Mouse (Mus musculus): ENCODE measurements around the gene Hba-x. TPM values are rescaled to one million over a fixed set of nuclear protein-coding genes. Genes with fewer than 3 reads are reported as not detected.

The Hba-x gene
- total RNA-seq, 2 experiments from 2014 or later, result not detected

- peak overlapping the region; percentile 81; the same call in 1 of the 2 replicates for H3K27ac ChIP-seq
- no peak for DNase-seq (ENCODE audit: extremely low spot score in 1 of 2, low spot score in 2 of 2)
- no peak for TF ChIP-seq CTCF (IDR thresholded peaks at IDR 0.05)
- intact Hi-C loops (cut with DNase I), result no loop called here
- H3K4me3 ChIP-seq, result no peak overlapping the region
Observed at GRCm38 (mm10) chr11:32237411-32237795, 38.8 kb upstream of the Hba-x start.

GRCm38 (mm10) chr11:32238093-32238860, 37.9 kb upstream of the Hba-x start:
- peak overlapping the region; percentile 81 for H3K27ac ChIP-seq
- no peak; the same call in none of the 2 replicates for TF ChIP-seq CTCF (IDR thresholded peaks at IDR 0.05)

GRCm38 (mm10) chr11:32241391-32241790, 34.8 kb upstream of the Hba-x start:
- H3K27ac ChIP-seq, result no peak overlapping the region
- intact Hi-C loops (cut with DNase I), result no loop called here
- H3K4me3 ChIP-seq, result no peak overlapping the region
- DNase-seq (ENCODE audit: extremely low spot score in 1 of 2, low spot score in 2 of 2), result no peak
- no peak for TF ChIP-seq CTCF (IDR thresholded peaks at IDR 0.05)

More at GRCm38 (mm10) chr11:32238093-32238860, 37.9 kb upstream of the Hba-x start:
- intact Hi-C loops (cut with DNase I), result loop anchor here (1.0 kb wide), 2 partner anchors 21 to 56 kb away; no protein-coding TSS in a partner anchor
- no peak overlapping the region for H3K4me3 ChIP-seq
- peak; percentile 72 to 77 for DNase-seq (ENCODE audit: extremely low spot score in 1 of 2, low spot score in 2 of 2)

GRCm38 (mm10) chr11:32242209-32242608, 34.0 kb upstream of the Hba-x start:
- no peak for DNase-seq (ENCODE audit: extremely low spot score in 1 of 2, low spot score in 2 of 2)
- H3K27ac ChIP-seq, result peak overlapping the region; percentile 68; the same call in 1 of the 2 replicates
- H3K4me3 ChIP-seq, result no peak overlapping the region
- TF ChIP-seq CTCF (IDR thresholded peaks at IDR 0.05), result no peak
- intact Hi-C loops (cut with DNase I), result no loop called here

- no peak for TF ChIP-seq CTCF (IDR thresholded peaks at IDR 0.05)
- no peak for DNase-seq (ENCODE audit: extremely low spot score in 1 of 2, low spot score in 2 of 2)
- Histone ChIP-seq H3K27ac (peak overlapping the region; percentile 68), H3K4me3 (no peak overlapping the region)
- intact Hi-C loops (cut with DNase I), result no loop called here
Observed at GRCm38 (mm10) chr11:32243205-32243955, 32.8 kb upstream of the Hba-x start.

- TF ChIP-seq CTCF (IDR thresholded peaks at IDR 0.05), result no peak
- Histone ChIP-seq H3K27ac (peak overlapping the region; percentile 68), H3K4me3 (no peak overlapping the region)
- no peak for DNase-seq (ENCODE audit: extremely low spot score in 1 of 2, low spot score in 2 of 2)
- intact Hi-C loops (cut with DNase I), result no loop called here
Observed at GRCm38 (mm10) chr11:32244064-32244463, 32.1 kb upstream of the Hba-x start.

- DNase-seq (ENCODE audit: extremely low spot score in 1 of 2, low spot score in 2 of 2), result no peak
- TF ChIP-seq CTCF (IDR thresholded peaks at IDR 0.05), result no peak
- intact Hi-C loops (cut with DNase I), result no loop called here
- H3K4me3 ChIP-seq, result no peak overlapping the region
- peak overlapping the region; percentile 68 for H3K27ac ChIP-seq
Observed at GRCm38 (mm10) chr11:32244617-32245016, 31.6 kb upstream of the Hba-x start.

- no peak for DNase-seq (ENCODE audit: extremely low spot score in 1 of 2, low spot score in 2 of 2)
- Histone ChIP-seq H3K4me3 (no peak overlapping the region), H3K27ac (peak overlapping the region; percentile 68)
- TF ChIP-seq CTCF (IDR thresholded peaks at IDR 0.05), result no peak
- intact Hi-C loops (cut with DNase I), result no loop called here
Observed at GRCm38 (mm10) chr11:32245614-32246013, 30.6 kb upstream of the Hba-x start.

GRCm38 (mm10) chr11:32247068-32247467, 29.1 kb upstream of the Hba-x start:
- no peak overlapping the region for H3K27ac ChIP-seq
- TF ChIP-seq CTCF (IDR thresholded peaks at IDR 0.05), result peak; percentile 37
- intact Hi-C loops (cut with DNase I), result no loop called here
- no peak overlapping the region for H3K4me3 ChIP-seq
- DNase-seq (ENCODE audit: extremely low spot score in 1 of 2, low spot score in 2 of 2), result no peak

GRCm38 (mm10) chr11:32248350-32248749, 27.9 kb upstream of the Hba-x start:
- no peak for DNase-seq (ENCODE audit: extremely low spot score in 1 of 2, low spot score in 2 of 2)
- H3K27ac ChIP-seq, result no peak overlapping the region

GRCm38 (mm10) chr11:32250880-32251763, 25.1 kb upstream of the Hba-x start:
- Histone ChIP-seq H3K4me3 (no peak overlapping the region), H3K27ac (no peak overlapping the region)
- no peak for DNase-seq (ENCODE audit: extremely low spot score in 1 of 2, low spot score in 2 of 2)
- TF ChIP-seq CTCF (IDR thresholded peaks at IDR 0.05), result no peak
- intact Hi-C loops (cut with DNase I), result no loop called here

More at GRCm38 (mm10) chr11:32248350-32248749, 27.9 kb upstream of the Hba-x start:
- intact Hi-C loops (cut with DNase I), result no loop called here
- no peak overlapping the region for H3K4me3 ChIP-seq
- no peak for TF ChIP-seq CTCF (IDR thresholded peaks at IDR 0.05)
